Mouse (Mus musculus) small intestine, adult 2 months (tissue): ENCODE measurements around the gene Leng1.

Experiments used
- CTCF ChIP-seq: fragments of 200-500 bp; IDR thresholded peaks from 2 replicates; pipeline ENCODE4 v1.5.1; 2012; ENCODE audit warnings: low read depth, mild to moderate bottlenecking, control low read depth, inconsistent platforms, low read length, moderate library complexity, mixed read lengths; ENCODE audit not compliant: insufficient replicate concordance, insufficient read length; ENCODE audit errors: extremely low read depth
- POLR2A ChIP-seq: fragments of 200-500 bp; IDR thresholded peaks from 2 replicates; pipeline ENCODE4 v1.6.1; 2012; ENCODE audit warnings: low read depth, mild to moderate bottlenecking, control low read depth, inconsistent platforms, low read length, moderate library complexity

DNA sequence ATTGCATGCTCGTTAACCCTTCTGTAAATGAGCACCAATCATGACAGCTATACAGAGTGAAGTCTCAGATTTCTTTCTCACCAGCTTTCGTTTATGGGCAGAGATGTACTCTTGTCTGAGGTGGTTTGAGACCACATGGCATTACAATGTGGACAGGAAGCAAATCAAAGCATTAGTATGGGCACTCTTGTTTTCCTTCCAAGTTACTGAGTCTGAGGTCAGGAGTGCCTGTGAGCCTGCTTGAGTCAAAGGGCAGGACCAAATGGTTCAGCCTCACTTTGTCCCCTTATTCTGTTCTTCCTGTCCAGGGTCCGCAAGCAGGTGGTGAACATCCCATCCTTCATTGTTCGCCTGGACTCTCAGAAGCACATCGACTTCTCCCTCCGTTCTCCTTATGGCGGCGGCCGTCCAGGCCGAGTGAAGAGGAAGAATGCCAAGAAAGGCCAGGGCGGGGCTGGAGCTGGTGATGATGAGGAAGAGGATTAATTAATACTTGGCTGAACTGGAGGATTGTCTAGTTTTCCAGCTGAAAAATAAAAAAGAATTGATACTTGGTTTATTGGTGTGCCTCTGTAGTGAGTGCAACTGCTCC, 40.8 kb upstream of the Leng1 start:
- TF ChIP-seq POLR2A (no peak), CTCF (no peak)
